In genomic region chr2:131726533-131726932, GRCm38 (mm10) we compare ENCODE assay signal across 24 mouse cellular contexts.
DNase-seq lines count a peak whose midpoint lies in the region; ATAC-seq lines count a peak whose summit lies in the region.
"Had no signal": no experiment of that assay in that cellular context is flagged by ENCODE, and none has a peak within 500 bp of the region (broad histone marks: within the 10 kb centered on the region; RNA-seq: fewer than 3 reads in every experiment).

No protein-coding gene starts in this region.

- ATAC-seq in limb, embryonic 13.5 days (ENCODE audit: low FRiP score, low read depth): 0 out of 2 replicates have a peak, but pooled peaks have one; percentile 24
- peak; percentile 85 for ATAC-seq in intestine, embryonic 14.5 days (replicated peaks; ENCODE audit: low FRiP score, low TSS enrichment, low read depth)
- ATAC-seq in stomach, embryonic 14.5 days (ENCODE audit: insufficient number of reproducible peaks, insufficient read depth, low FRiP score, low read depth): peak; percentile 28; the same call in 1 of the 2 replicates
- no peak for ATAC-seq in midbrain, embryonic 13.5 days
- ATAC-seq: activated CD4-positive, CD25-positive, alpha-beta regulatory T cell, adult 4 months; forebrain, embryonic 15.5 days; Patski had no signal

- no peak for DNase-seq in limb, embryonic 10.5 days (ENCODE audit: low spot score)
- DNase-seq in fat pad, adult 2 months (ENCODE audit: extremely low read depth, low read depth, low spot score): peak; percentile 8
- DNase-seq in intestine, embryonic 14.5 days (ENCODE audit: low spot score): no peak
- no peak for DNase-seq in embryo, embryonic 11 days
- DNase-seq in left cerebral cortex, postnatal 14 days (ENCODE audit: low spot score in 2 of 2): no peak
- DNase-seq: adrenal gland, postnatal 14 days; cerebellum, adult 11-12 months; cerebellum, adult 9-10 months; cerebellum, postnatal 25 days; gastrocnemius, postnatal 36 days; heart, adult 2 months; heart, postnatal 14 days had no signal

- H3K27ac ChIP-seq in limb, embryonic 13.5 days: no peak overlapping the region
- H3K27ac ChIP-seq in limb, embryonic 10.5 days: no peak overlapping the region
- no peak overlapping the region for H3K27ac ChIP-seq in intestine, embryonic 14.5 days (ENCODE audit: low read depth)
- H3K27ac ChIP-seq in stomach, embryonic 14.5 days (ENCODE audit: low read length): no peak overlapping the region
- H3K27ac ChIP-seq in midbrain, embryonic 13.5 days: no peak overlapping the region
- H3K27ac ChIP-seq: embryonic facial prominence, embryonic 15.5 days; forebrain, embryonic 15.5 days; heart, adult 2 months; heart, embryonic 15.5 days; hindbrain, embryonic 10.5 days; hindbrain, embryonic 14.5 days had no signal

- H3K4me2 ChIP-seq in limb, embryonic 13.5 days (replicated peaks): no peak overlapping the region
- no peak overlapping the region for H3K4me2 ChIP-seq in intestine, embryonic 14.5 days (ENCODE audit: low read length)
- no peak overlapping the region for H3K4me2 ChIP-seq in stomach, embryonic 14.5 days (replicated peaks; ENCODE audit: low read depth, low read length)
- H3K4me2 ChIP-seq in midbrain, embryonic 13.5 days (replicated peaks): no peak overlapping the region
- H3K4me2 ChIP-seq: embryonic facial prominence, embryonic 15.5 days; forebrain, embryonic 15.5 days; heart, embryonic 11.5 days; heart, embryonic 15.5 days; hindbrain, embryonic 14.5 days had no signal

- H3K9ac ChIP-seq in limb, embryonic 13.5 days: no peak overlapping the region
- H3K9ac ChIP-seq in intestine, embryonic 14.5 days (ENCODE audit: low read length): no peak overlapping the region
- H3K9ac ChIP-seq in stomach, embryonic 14.5 days (replicated peaks; ENCODE audit: low read depth, low read length): no peak overlapping the region
- no peak overlapping the region for H3K9ac ChIP-seq in midbrain, embryonic 13.5 days (replicated peaks)
- H3K9ac ChIP-seq: embryonic facial prominence, embryonic 15.5 days; forebrain, embryonic 15.5 days; heart, embryonic 15.5 days; hindbrain, embryonic 14.5 days had no signal

- intact Hi-C loops in left cerebral cortex, postnatal 14 days (cut with DNase I): no loop called here

- H3K4me1 ChIP-seq in limb, embryonic 13.5 days: no peaks in the 10 kb centered on the region
- no peaks in the 10 kb centered on the region for H3K4me1 ChIP-seq in limb, embryonic 10.5 days
- H3K4me1 ChIP-seq in intestine, embryonic 14.5 days (replicated peaks; ENCODE audit: control insufficient read depth, insufficient read depth, low read length): no peaks in the 10 kb centered on the region
- no peaks in the 10 kb centered on the region for H3K4me1 ChIP-seq in stomach, embryonic 14.5 days (ENCODE audit: control insufficient read depth, insufficient read depth, low read length)
- no peaks in the 10 kb centered on the region for H3K4me1 ChIP-seq in midbrain, embryonic 13.5 days (replicated peaks)
- H3K4me1 ChIP-seq: embryonic facial prominence, embryonic 15.5 days; forebrain, embryonic 15.5 days; heart, embryonic 15.5 days; hindbrain, embryonic 10.5 days had no signal

- H3K4me3 ChIP-seq in limb, embryonic 13.5 days: no peak overlapping the region
- H3K4me3 ChIP-seq in limb, embryonic 10.5 days: no peak overlapping the region
- H3K4me3 ChIP-seq in intestine, embryonic 14.5 days (ENCODE audit: low read depth, low read length): no peak overlapping the region
- H3K4me3 ChIP-seq in stomach, embryonic 14.5 days (ENCODE audit: low read depth, low read length): no peak overlapping the region
- H3K4me3 ChIP-seq in midbrain, embryonic 13.5 days (replicated peaks): no peak overlapping the region
- H3K4me3 ChIP-seq: embryonic facial prominence, embryonic 15.5 days; erythroblast, embryonic 14.5 days; forebrain, embryonic 15.5 days; heart, adult 2 months; heart, embryonic 15.5 days; hindbrain, embryonic 10.5 days had no signal

- H3K9me3 ChIP-seq in limb, embryonic 13.5 days: peaks cover 30% of the 10 kb centered on the region
- H3K9me3 ChIP-seq in limb, embryonic 10.5 days (replicated peaks): peaks cover 7% of the 10 kb centered on the region; the same call in 1 of the 2 replicates
- peaks cover 14% of the 10 kb centered on the region for H3K9me3 ChIP-seq in intestine, embryonic 14.5 days (ENCODE audit: control insufficient read depth, low read length)
- H3K9me3 ChIP-seq in stomach, embryonic 14.5 days (ENCODE audit: control insufficient read depth, low read depth, low read length): peaks cover 10% of the 10 kb centered on the region; the same call in 1 of the 2 replicates
- peaks cover 24% of the 10 kb centered on the region for H3K9me3 ChIP-seq in midbrain, embryonic 13.5 days
- H3K9me3 ChIP-seq: heart, embryonic 15.5 days had no signal

- WGBS in limb, embryonic 13.5 days: 75% methylated on average over 3 of the region's 3 CpGs
- 88% methylated on average over 3 of the region's 3 CpGs for WGBS in limb, embryonic 10.5 days
- 77% methylated on average over 3 of the region's 3 CpGs for WGBS in intestine, embryonic 14.5 days
- WGBS in stomach, embryonic 14.5 days: 79% methylated on average over 3 of the region's 3 CpGs
- 85% methylated on average over 3 of the region's 3 CpGs for WGBS in midbrain, embryonic 13.5 days

- H3K36me3 ChIP-seq in limb, embryonic 13.5 days: no peaks in the 10 kb centered on the region
- no peaks in the 10 kb centered on the region for H3K36me3 ChIP-seq in limb, embryonic 10.5 days
- H3K36me3 ChIP-seq in intestine, embryonic 14.5 days (ENCODE audit: control insufficient read depth, insufficient read depth, low read length): no peaks in the 10 kb centered on the region
- H3K36me3 ChIP-seq in stomach, embryonic 14.5 days (ENCODE audit: control insufficient read depth, insufficient read depth, low read length): no peaks in the 10 kb centered on the region
- H3K36me3 ChIP-seq in midbrain, embryonic 13.5 days: 0 out of 2 replicates have a peak, but pooled peaks cover 4% of the 10 kb centered on the region
- H3K36me3 ChIP-seq: embryonic facial prominence, embryonic 15.5 days; forebrain, embryonic 15.5 days; heart, embryonic 15.5 days; hindbrain, embryonic 10.5 days had no signal

- no peaks in the 10 kb centered on the region for H3K27me3 ChIP-seq in limb, embryonic 13.5 days
- H3K27me3 ChIP-seq in limb, embryonic 10.5 days (ENCODE audit: low read depth, poor library complexity, severe bottlenecking): no peaks in the 10 kb centered on the region
- H3K27me3 ChIP-seq in intestine, embryonic 14.5 days (replicated peaks; ENCODE audit: control insufficient read depth, insufficient read depth, low read length): no peaks in the 10 kb centered on the region
- H3K27me3 ChIP-seq in stomach, embryonic 14.5 days (ENCODE audit: control insufficient read depth, insufficient read depth, low read length): no peaks in the 10 kb centered on the region
- H3K27me3 ChIP-seq in midbrain, embryonic 13.5 days: no peaks in the 10 kb centered on the region
- H3K27me3 ChIP-seq: embryonic facial prominence, embryonic 15.5 days; forebrain, embryonic 15.5 days; heart, embryonic 15.5 days; Patski had no signal
